Mouse (Mus musculus) intestine, postnatal 0 days (tissue): Measurements from ENCODE around the gene Sema3c. TPM values are rescaled to one million over a fixed set of nuclear protein-coding genes. Genes with fewer than 3 reads are reported as not detected.

Experiments used
- ATAC-seq: fragments of 200-750 bp; cut with Nextera tagmentation; 2 replicates; pipeline ENCODE4 v1.8.0; 2017; ENCODE audit warnings: mild to moderate bottlenecking, moderate TSS enrichment, moderate library complexity
- H3K27ac ChIP-seq: fragments of 300-500 bp; sonication (generic); 2 replicates; pipeline ENCODE4 v1.5.1; 2014; ENCODE audit warnings: mild to moderate bottlenecking, low read depth, low read length, moderate library complexity
- H3K27me3 ChIP-seq: fragments of 300-500 bp; sonication (generic); replicated peaks from 2 replicates; pipeline ENCODE4 v1.6.1; 2014; ENCODE audit warnings: low read length, mixed read lengths; ENCODE audit not compliant: control insufficient read depth, insufficient read depth
- H3K36me3 ChIP-seq: fragments of 300-500 bp; sonication (generic); 2 replicates; pipeline ENCODE4 v1.6.1; 2014; ENCODE audit warnings: mild to moderate bottlenecking, moderate library complexity; ENCODE audit not compliant: control insufficient read depth, insufficient read depth
- H3K4me1 ChIP-seq: fragments of 300-500 bp; sonication (generic); replicated peaks from 2 replicates; pipeline ENCODE4 v1.6.1; 2014; ENCODE audit warnings: antibody characterized with exemption, low read length, mixed read lengths; ENCODE audit not compliant: control insufficient read depth, insufficient read depth
- H3K4me2 ChIP-seq: fragments of 300-500 bp; sonication (generic); replicated peaks from 2 replicates; pipeline ENCODE4 v1.6.1; 2014; ENCODE audit warnings: low read depth, mild to moderate bottlenecking, moderate library complexity
- H3K4me3 ChIP-seq: fragments of 300-500 bp; sonication (generic); 2 replicates; pipeline ENCODE4 v1.5.1; 2014; ENCODE audit warnings: low read depth, low read length
- H3K9ac ChIP-seq: fragments of 300-500 bp; sonication (generic); 2 replicates; pipeline ENCODE4 v1.6.1; 2014; ENCODE audit warnings: mild to moderate bottlenecking, low read depth, low read length
- H3K9me3 ChIP-seq: fragments of 300-500 bp; sonication (generic); 2 replicates; pipeline ENCODE4 v1.6.1; 2016; ENCODE audit warnings: mixed run types; ENCODE audit not compliant: control insufficient read depth
- CTCF ChIP-seq: sonication (generic); IDR thresholded peaks from 2 replicates; pipeline ENCODE4 v1.5.1; 2016; ENCODE audit warnings: low read depth, mild to moderate bottlenecking, control low read depth, antibody characterized with exemption, moderate library complexity
- WGBS: fragments of 180-500 bp; shearing (Covaris S2); extraction: QIAGEN DNeasy Blood & Tissue Kit; methylation state at CpG from one replicate; pipeline ENCODE4 v1.1.7; 2014; 5-methylcytosine and 5-hydroxymethylcytosine counted together
- polyA plus RNA-seq: library from polyadenylated mRNA; unstranded; fragments of >200 nt; fragmentation: Nextera tagmentation; extraction: Ambion mirVana; gene quantifications from 2 replicates; pipeline ENCODE4 v1.2.1, GENCODE M21; 2015

Gene Sema3c
- polyA plus RNA-seq, 1 experiment from 2014 or later: 11.7 TPM

DNA sequence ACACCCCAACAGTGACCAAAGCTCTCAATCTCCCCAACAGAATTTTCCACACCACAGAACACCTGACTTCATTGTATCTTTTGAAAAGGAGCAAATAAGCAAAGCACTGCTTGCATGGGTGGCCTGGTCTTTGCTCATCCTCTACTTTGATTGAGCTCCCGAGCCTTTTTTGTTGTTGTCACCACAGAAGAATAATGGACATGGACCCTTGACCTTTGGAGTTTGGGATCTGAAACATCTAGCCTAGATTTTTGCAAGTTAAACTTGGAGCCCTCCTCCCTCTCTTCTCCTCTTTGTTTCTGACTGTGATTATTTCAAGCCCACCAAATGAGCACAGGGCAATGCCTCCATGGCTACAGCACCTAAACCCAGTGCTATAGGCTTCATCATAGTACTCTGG is 54.5 kb downstream of the Sema3c start:
- TF ChIP-seq CTCF: no peak
- H3K4me3 ChIP-seq: no peak overlapping the region
- no peak overlapping the region for H3K4me2 ChIP-seq
- no peaks in the 10 kb centered on the region for H3K36me3 ChIP-seq
- H3K27ac ChIP-seq: no peak overlapping the region
- no peak overlapping the region for H3K9ac ChIP-seq
- WGBS: 36% methylated on average over 1 of the region's 1 CpGs
- ATAC-seq: no peak
- H3K27me3 ChIP-seq: no peaks in the 10 kb centered on the region
- H3K9me3 ChIP-seq: no peaks in the 10 kb centered on the region
- no peaks in the 10 kb centered on the region for H3K4me1 ChIP-seq

DNA sequence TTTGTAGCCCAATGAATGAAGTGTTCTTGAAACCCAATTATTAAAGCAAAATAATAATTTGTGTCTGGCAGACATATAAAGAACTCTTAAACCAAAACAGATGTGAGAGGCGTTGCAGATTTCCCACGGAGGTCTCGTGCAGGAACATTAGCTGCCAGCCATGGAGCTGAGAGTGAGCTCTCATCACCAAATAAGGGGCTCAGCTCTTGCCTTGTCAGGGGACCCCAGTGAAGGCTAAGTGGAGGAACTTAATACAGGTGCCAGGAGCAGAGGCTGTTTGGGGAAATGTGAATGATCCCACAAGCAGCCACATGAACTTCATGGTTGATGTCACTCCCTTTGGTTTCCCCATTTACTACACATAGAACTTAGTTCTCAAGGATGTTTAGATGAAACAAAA is 55.5 kb downstream of the Sema3c start:
- H3K36me3 ChIP-seq: no peaks in the 10 kb centered on the region
- H3K9me3 ChIP-seq: no peaks in the 10 kb centered on the region
- H3K4me1 ChIP-seq: no peaks in the 10 kb centered on the region
- H3K27ac ChIP-seq: no peak overlapping the region
- ATAC-seq: no peak
- no peak overlapping the region for H3K4me3 ChIP-seq
- no peak for TF ChIP-seq CTCF
- 83% methylated on average over 3 of the region's 3 CpGs for WGBS
- no peak overlapping the region for H3K9ac ChIP-seq
- H3K27me3 ChIP-seq: no peaks in the 10 kb centered on the region
- no peak overlapping the region for H3K4me2 ChIP-seq

DNA sequence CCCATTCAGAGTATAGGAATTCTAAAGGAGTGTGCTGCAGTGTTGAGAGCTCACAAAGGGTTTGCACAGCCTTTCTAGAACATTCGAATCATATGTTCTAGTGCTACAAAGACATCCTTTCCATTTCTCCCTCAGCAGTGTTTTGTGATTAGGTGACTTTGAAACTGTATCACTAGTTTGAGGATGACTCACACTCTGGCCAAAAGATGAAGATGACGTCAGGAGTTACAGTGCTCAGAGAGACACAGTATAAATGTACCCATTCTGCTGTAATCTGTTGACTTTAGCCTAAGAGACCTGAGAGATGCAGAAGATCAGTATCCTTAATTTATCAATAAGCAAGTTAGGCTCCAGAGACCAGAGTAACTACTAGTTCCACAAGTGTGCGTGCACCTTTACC is 65.4 kb downstream of the Sema3c start:
- WGBS: 81% methylated on average over 3 of the region's 3 CpGs
- H3K27ac ChIP-seq: no peak overlapping the region
- ATAC-seq: no peak
- no peaks in the 10 kb centered on the region for H3K27me3 ChIP-seq
- no peak overlapping the region for H3K4me2 ChIP-seq
- H3K9ac ChIP-seq: no peak overlapping the region
- TF ChIP-seq CTCF: no peak
- H3K9me3 ChIP-seq: no peaks in the 10 kb centered on the region
- H3K4me1 ChIP-seq: no peaks in the 10 kb centered on the region
- H3K36me3 ChIP-seq: no peaks in the 10 kb centered on the region
- H3K4me3 ChIP-seq: no peak overlapping the region

DNA sequence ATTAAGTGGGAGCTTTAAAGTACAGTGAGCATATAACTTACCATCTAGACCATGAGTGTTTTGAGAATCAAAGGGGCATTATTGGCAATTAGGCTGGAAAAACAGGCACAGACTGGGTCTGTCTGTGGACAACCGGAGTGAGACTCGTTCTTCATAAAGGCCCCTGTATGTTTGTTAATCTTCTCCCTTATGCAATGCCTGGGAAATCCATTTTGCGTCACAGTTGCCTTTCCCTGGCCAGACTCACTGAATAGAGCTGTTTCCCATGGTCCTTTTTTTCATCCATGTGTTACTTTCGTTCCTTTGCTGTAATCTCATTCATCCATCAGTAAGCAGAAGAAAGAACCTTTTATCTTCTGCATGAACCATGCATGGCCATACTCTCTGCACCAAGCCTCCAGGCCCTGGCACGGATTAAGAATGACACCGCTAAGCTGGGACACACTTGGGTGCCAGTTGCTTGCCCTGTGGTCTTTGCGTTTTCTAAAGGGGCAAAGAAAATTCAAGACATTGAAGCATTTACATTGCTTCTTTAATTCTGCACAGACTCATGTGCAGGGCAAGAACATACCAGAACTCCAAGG is 73.7 kb downstream of the Sema3c start:
- Histone ChIP-seq H3K4me1 (0 out of 2 replicates have a peak, but pooled peaks cover 8% of the 10 kb centered on the region), H3K36me3 (no peaks in the 10 kb centered on the region), H3K27ac (no peak overlapping the region), H3K4me2 (no peak overlapping the region), H3K4me3 (no peak overlapping the region), H3K9me3 (no peaks in the 10 kb centered on the region), H3K9ac (no peak overlapping the region), H3K27me3 (no peaks in the 10 kb centered on the region)
- no peak for ATAC-seq
- TF ChIP-seq CTCF: no peak
- WGBS: 46% methylated on average over 7 of the region's 7 CpGs

DNA sequence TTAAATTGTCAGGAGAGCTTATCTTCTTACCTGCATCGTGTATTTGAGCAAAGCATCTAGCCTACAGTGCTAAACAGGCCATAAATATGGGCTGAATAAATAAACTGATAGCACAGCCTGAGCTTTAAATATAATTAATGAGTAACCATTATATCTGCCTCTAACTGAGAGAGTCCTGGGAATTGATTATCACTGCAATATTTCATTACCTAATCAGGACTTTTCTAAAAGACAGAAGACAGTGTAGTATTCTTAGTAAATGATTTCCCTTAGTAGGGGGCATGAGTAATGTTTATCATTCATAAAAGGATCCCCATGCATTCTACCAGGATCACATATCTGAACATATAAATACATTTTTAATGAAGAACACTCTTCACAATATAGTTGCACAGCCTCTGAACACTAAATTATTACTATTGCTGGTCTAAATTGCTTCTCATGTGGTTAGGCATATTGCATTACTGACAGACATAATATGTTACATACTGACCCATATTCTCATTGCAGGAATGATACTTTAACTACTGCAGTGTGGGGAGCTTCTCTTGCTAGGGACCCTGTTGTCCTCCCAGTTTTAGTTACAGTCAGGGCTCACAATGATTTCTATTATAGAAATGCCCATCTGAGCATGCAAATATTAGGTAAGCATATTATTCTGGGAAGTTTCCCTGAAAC is 74.9 kb downstream of the Sema3c start:
- no peak overlapping the region for H3K27ac ChIP-seq
- TF ChIP-seq CTCF: no peak
- H3K4me1 ChIP-seq: 0 out of 2 replicates have a peak, but pooled peaks cover 8% of the 10 kb centered on the region
- WGBS: 6% methylated on average over 1 of the region's 1 CpGs
- no peak overlapping the region for H3K9ac ChIP-seq
- H3K4me3 ChIP-seq: no peak overlapping the region
- H3K36me3 ChIP-seq: no peaks in the 10 kb centered on the region
- ATAC-seq: peak; percentile 99
- no peaks in the 10 kb centered on the region for H3K27me3 ChIP-seq
- H3K4me2 ChIP-seq: 0 out of 2 replicates have a peak overlapping the region, but pooled peaks have one; percentile 7
- no peaks in the 10 kb centered on the region for H3K9me3 ChIP-seq

DNA sequence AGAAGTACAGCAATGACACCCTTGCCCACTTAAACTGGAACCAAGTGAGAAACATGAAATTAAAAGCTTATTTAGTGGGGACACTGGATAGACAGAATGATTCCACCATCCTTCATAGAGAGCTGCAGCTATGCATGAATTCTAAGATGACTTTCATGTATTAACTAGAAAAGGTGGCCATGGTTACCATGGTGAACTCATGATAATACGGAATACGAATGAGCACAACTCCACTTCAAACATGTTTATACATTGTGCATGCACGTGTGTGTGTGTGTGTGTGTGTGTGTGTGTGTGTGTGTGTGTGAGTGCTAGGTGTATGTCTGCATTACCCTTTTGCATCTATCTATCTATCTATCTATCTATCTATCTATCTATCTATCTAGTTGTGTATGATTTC is 87.1 kb downstream of the Sema3c start:
- no peak overlapping the region for H3K27ac ChIP-seq
- H3K9me3 ChIP-seq: no peaks in the 10 kb centered on the region
- H3K4me2 ChIP-seq: no peak overlapping the region
- no peak for TF ChIP-seq CTCF
- no peaks in the 10 kb centered on the region for H3K27me3 ChIP-seq
- no peaks in the 10 kb centered on the region for H3K36me3 ChIP-seq
- no peak overlapping the region for H3K4me3 ChIP-seq
- H3K4me1 ChIP-seq: no peaks in the 10 kb centered on the region
- no peak for ATAC-seq
- H3K9ac ChIP-seq: no peak overlapping the region
- WGBS: 72% methylated on average over 3 of the region's 3 CpGs
